Mouse (Mus musculus) kidney, adult 11 months (tissue): ENCODE measurements at regions not wholly inside any gene's neighbourhood (a gene's known extent, or its start where the extent isn't known, plus 50 kb on each side); places are given as distances from the start of the nearest gene placed in this dataset.
"Not testable (repeated sequence)": the region's sequence is repeated elsewhere in the genome, so short reads cannot be mapped to it uniquely, and the experiment has no call there.

Source experiments
- DNase-seq: peaks from one replicate; pipeline ENCODE4 v3.0.0; 2022

DNA sequence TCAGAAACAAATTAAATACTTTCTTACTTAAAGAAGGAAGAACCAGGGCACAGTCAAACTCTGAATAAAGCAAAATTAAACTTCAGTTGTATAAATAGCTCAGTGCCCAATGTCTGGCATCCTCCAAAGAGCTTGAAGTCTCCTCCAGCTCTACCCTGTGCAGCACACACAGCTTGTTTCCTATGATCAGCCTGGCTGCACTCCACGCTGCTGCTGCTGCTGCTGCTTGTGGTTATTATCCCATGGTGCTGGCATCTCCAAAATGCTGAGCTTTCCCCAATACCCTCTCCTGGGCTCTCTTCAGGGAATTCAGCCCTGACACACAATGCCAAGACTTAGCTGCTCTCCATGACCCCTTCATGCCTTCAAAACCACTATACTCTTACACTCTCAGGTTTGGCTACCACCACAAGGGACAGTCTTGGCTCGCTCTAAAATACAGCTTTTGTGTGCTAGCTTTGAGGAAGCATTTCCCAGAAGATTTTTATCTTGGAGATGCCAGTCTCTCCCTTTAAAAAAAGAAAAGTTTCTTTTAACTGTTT is 121.0 kb downstream of the Rab10 start:
- not testable (repeated sequence) for DNase-seq

DNA sequence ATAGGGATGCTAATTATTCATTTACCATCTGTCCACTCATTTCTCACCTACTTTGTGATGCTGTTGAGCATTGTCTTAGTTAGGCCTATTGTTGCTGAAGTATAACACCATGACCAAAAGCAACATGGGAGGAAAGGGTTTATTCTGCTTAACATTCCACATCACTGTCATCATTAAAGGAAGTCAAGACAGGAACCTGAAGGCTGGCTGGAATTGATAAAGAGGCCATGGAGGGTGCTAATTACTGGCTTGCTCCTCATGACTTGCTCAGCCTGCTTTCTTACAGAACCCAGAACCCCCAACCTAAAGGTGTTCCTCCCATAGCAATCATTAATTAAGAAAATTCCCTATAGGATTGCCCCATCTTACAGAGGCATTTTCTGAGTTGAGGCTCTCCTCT is 121.6 kb downstream of the Rab10 start:
- no peak for DNase-seq

DNA sequence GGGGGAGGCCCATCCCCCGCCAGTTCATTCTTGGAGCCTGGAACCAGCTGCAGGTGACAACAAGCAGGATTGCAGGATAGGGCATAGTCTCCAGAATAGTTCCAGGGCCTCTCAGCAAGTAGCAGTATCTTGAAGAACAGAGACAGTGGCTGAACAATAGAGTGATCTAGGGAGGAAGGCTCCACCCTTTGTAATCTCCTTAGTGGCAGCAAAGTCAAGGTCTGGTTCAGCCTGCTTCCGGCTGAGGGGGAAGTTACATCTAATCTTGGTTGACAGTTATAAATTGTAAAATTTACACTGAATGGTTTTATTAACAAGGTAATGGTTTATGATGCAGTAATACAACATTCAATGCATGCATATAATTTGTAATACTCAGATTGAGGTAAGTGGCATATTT is 136.4 kb downstream of the Rab10 start:
- no peak for DNase-seq

DNA sequence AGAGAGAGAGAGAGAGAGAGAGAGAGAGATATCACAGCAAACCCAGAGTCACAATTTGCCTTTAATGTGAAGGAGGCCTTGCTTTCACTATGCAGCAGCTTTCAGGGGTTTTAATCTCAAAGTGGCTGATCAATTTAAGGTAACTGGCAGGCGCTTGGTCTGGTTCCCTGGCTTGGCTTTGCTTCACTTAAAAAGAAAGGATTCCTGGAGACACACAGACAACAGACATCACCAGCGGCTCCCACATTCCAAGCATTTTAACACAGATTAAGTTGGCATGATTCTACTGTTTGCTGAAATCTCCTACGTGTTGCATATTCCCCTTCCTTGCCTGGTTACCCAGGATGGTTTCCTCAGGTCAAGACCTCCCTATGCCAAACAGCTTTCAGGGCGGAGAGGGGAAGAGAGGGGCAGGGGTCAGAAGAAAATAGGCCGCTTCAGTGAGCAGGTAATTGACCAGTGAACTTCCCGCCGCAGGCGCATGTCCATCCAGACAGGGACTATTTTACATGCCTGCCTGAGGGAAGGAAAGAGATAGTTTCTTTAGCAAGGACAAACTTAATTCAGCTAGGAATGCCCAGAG is 140.0 kb downstream of the Rab10 start:
- peak; percentile 5 for DNase-seq

DNA sequence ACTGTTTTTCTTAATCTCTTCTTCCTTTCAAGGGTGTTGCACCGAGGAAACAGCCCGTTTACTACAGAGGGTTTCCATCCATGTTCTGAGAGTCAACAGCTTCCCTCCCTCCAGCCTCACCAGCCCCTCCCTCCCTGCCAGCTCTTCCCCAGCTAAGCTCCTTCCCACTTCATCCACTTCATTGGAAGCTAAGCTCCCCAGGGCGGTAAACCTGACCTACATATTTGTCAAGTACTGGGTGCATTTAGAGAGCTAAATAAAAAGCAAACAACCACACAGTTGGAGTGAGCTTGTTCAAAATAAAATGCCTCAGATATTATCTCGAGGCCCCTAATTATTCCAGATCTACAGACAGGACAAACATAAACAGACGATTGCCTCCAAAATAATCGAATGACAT is 148.1 kb downstream of the Rab10 start:
- not testable (repeated sequence) for DNase-seq

DNA sequence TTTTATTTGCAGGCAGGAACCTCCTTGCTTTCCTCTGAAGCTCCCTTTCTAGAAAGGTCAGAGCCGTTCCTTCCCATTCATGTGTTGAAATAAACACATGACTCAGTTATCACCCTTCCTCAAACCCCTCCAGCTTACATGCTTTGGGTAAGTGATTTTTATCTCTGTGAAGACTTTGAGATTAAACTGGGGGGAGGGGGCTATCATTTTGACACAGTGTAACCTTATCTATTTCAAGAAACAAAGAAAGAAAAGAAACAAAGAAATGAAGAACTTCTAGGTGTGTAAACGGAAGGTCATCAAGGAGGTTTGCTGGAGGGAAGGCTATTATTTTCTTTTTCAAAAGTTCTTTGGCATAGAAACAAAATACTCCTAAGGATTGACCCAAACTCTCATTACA is 151.0 kb downstream of the Rab10 start:
- DNase-seq, result not testable (repeated sequence)

DNA sequence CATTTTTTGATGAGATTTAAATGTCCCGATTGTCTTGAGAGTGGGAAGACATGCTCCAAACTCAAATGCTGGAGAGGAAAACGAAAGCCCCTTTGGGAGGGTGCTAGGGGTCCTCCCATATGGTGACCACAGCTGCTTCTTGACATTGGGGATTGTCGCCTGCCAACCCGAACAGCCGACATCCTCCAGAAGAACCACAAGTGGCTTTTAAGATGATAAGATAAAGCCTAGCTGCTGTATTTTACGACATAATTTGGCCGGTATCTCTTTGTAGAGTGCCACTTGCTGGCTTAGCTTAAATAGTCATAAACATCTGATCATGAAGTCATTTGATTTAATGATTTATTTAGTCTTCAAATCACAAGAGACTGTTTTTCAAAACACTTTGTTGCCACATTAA is 156.1 kb downstream of the Rab10 start:
- DNase-seq, result not testable (repeated sequence)

DNA sequence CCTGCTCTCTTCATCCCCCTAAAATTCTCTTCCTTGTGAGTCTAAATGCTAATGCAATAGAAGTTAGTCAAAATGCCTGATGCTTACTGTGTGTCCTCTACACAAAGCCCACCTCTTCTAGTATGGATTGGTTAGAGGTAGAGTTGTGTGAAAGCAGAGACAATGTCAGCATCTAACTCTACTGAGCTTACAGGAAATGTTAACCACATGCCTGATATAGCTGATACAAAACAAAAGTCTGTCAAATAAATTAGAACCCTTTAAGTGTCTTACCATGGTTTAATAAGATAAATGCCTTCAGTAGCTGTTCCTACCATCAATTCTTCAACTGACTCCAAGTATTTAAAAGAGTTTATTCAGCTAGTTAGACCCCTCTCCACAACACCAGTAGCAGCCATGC is 177.2 kb downstream of the Rab10 start:
- not testable (repeated sequence) for DNase-seq

DNA sequence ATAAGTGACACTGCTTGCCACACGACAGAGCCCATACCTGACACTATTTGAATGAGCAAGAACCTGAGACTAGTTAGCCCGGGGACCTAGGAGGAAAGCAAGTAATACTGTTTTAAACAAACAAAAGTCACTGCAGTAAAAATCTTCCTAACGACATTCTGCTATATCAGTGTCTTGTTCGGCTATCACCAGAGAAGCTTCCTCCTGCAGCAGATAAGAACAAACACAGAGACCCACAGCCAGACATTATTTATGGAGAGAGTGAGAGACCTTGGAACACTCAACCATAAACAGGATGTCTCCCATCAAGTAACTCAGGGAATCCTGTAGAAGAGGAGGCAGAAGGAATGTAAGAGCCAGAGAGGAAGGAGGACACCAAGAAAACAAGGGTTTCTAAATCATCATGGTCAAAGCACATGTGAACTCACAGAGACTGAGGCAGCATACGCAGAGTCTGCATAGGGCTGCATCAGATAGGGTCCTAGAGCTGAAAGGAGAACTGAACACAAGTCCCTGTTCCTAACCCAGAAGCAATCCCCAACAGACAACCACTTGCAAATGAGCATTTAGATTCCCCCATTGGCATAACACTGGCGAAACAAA is 178.5 kb downstream of the Rab10 start:
- not testable (repeated sequence) for DNase-seq

DNA sequence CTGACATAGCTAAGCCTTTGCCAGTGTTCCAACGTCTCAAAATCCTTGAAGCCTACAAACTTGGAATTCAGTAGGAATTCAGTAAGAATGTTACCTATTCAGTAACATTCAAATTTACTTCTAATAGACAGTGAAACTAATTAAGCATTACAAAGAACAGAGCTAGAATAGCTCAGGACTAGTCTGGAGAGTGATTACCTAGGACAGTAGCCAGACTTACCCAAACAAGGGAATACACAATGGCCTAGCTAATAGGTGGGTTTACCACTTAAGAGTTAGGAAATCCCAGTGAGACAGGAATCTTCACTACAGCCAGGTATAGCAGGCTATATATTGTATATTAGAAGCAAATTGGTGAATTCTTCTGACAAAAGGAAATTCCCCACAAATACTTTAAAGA is 182.4 kb downstream of the Rab10 start:
- not testable (repeated sequence) for DNase-seq

DNA sequence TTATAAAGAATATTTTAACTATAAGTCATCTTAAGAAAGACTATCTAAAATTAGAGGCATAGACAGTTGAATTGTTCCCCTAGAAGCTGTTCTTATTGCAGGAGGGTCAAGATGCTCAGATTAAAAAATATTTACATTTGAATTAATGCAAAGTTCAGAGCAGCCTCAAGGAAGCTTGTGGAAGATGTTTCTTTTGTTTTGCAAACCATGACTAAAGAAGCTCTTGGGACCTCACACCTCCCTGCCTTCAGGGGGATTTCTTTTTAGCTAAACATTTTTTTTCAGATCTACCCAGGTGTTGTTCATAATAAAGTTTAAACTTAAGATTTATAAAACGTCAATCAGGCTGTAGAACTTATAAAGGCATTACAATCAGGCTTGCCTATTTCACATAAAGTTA is 185.7 kb downstream of the Rab10 start:
- DNase-seq, result no peak

DNA sequence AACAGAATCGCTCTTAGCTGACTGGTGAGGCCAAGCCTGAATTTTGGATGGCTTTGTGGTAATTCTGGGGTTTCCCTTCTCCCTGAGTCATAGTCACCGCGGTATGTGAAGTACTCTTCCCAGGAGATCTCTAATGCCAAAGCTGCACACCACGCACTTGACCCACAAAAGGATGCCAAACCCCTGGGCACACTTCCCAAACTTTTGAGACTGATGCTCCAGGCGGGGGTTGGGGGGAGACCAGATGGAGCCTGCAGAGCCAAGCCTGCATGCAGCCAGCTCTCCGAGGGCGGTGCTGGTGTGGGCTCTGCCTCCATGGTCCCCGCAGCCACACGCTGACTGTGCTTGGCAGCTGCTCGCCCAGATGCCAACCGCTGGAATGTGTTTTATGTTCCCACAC is 199.2 kb downstream of the Rab10 start:
- not testable (repeated sequence) for DNase-seq

DNA sequence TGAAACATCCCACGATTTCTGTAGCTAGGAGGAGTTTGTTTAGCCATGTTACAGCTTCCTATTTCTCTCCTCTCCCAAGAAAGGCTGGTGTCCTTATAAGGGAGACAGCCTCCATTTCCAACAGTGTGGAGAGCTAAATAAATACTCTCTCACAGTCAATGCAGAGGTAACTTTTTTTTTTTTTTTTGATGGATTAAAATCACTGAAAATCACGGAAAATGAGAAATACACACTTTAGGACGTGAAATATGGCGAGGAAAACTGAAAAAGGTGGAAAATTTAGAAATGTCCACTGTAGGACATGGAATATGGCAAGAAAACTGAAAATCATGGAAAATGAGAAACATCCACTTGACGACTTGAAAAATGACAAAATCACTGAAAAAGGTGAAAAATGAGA is 200.1 kb downstream of the Rab10 start:
- peak; percentile 90 for DNase-seq

DNA sequence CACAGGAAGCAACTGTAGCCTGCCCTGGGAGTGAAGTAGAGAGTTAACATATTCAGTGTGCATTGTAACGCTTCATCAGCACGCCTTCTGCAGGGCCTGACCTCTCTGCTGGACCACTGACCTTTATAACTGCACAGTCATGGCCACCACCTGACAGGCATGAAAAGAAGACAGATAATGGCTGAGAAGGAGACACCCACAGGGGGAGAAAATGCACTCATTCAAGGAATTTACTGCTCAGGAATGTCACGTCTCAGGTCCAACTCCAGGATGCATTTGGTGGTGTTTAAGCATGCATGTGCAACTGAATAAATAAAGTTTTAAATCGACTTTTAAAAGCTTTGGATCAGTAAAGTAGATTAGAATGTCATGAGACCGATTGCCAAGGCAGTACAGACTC is 207.8 kb downstream of the Rab10 start:
- not testable (repeated sequence) for DNase-seq

DNA sequence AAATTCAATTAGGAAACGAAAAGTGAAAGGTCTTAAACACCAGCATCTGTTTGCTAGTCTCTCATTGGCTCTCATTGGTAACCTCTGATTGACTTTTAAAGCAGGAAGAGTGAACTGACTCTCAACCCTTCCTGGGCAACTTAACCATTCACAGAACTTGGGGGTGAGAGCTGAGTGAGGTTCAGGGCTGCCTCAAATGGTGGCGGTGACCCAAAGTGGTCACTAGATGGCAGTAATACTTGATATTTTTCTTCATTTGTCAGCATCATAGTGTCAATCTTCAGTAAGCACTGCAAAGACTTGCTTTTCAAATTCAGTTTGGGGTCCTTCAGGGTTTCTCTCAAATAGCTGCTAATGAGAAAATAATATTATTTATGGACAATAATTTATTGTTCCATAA is 211.6 kb downstream of the Rab10 start:
- peak; percentile 38 for DNase-seq

DNA sequence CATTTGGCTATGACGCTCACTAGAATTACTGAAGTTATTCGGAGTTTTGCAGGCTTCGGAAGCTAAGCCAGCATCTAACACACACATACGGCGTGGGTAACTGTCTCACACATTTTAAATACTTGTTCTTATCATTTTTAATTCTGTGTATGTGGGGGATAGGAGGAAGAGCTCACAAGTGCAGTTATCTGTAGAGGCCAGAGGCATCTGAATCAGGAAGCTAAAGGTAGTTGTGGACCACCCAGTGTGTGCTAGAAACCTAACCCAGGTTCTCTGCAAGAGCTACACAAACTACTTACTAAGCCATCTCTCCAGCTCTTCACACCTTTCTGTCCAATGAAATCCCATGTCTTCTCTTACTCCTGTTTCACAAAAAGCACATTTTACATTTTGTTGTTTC is 215.3 kb downstream of the Rab10 start:
- DNase-seq, result no peak

DNA sequence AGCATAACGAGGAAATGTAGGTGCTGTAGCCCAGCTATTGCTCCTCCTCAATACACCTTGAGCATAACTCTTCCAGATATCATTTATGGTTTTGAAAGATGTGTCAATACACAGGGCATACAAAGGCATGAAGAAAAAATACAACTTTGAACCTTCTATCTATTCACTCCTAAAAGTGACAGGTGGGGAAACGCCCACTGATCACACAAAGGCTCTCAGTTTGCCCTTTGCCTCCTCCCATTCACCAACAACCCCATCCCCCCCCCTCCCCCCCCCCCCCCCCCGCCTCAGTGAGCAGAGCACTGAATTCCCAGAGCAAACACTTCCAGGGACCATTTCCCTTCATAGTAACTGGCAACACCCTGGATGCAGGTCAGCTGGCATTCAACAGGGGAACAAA is 216.8 kb downstream of the Rab10 start:
- DNase-seq, result not testable (repeated sequence)

DNA sequence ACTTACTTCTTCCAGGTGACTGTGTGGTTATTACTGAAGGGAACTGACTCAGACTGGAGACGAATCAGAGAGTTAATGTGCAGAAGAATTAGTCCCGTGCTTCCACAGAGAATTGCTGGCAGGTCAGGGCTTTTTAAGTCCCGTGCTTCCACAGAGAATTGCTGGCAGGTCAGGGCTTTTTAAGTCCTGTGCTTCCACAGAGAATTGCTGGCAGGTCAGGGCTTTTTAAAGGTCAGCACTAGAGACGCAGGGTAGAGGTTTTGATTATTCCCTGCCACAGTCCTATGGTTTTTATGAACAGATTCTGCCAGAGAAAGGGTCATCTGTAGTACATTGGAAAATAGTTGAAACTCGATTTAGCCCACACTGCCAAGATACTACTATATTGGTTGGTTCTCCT is 260.2 kb downstream of the Rab10 start:
- not testable (repeated sequence) for DNase-seq

DNA sequence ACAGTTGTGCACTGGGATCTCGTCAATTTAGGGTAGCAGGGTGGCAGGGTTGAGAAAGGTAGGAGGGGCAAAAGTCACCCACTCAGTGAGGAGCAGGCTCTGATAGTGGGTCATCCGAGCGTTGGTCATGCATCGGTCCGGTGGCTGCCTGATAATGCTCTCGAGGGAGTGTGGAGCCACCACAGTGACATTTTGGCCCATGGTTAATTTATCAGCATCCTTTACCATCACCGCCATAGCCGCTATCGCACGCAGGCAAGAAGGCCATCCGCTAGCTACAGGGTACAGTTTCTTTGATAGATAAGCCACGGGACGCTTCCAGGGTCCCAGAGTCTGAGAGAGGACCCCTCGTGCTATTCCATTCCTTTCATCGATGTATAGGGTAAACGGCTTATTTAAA is 291.3 kb downstream of the Rab10 start:
- not testable (repeated sequence) for DNase-seq

DNA sequence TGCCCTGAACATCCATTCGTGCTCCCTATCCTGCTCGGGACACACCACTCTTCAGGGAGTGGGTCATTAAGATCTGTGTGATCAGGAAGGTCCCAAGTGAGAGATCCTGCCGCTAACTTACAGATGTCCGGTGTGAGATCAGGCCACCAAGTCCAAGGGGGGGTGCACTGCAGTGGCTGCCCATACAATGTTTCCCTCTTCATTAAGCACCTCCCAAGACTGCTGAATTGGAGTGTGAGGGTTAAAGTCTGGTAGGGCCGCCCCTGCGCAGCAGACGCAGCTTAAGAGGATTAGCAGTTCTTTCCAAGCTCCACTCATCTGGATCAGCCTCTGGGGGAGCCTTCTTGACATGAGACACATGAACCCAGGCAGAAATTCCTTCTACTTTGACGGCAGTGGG is 293.0 kb downstream of the Rab10 start:
- DNase-seq, result not testable (repeated sequence)
